Mouse (Mus musculus) adrenal gland, postnatal 10 days (tissue): ENCODE measurements around the gene Cinp. TPM values are rescaled to one million over a fixed set of nuclear protein-coding genes. Genes with fewer than 3 reads are reported as not detected.

Source experiments
- DNase-seq: peaks from one replicate; pipeline ENCODE4 v3.0.0; 2021; ENCODE audit warnings: mixed read lengths
- long read RNA-seq, 2 experiments: library from polyadenylated mRNA; stranded (forward); transcript quantifications; one replicate each; pipeline ENCODE4 v2.0.0; 2021
- total RNA-seq, 2 experiments: library from RNA; stranded (reverse); gene quantifications; 2 replicates each; pipeline ENCODE4 v1.2.3; 2021

Cinp gene
- total RNA-seq, result 10 to 100 TPM; 40.5 to 46.3 TPM
- long read RNA-seq, experiment 1, transcript Cinp-204 (4 exons, 536 nt), result minor isoform, 5 of 49 reads
- long read RNA-seq, experiment 1, transcript Cinp-201 (5 exons, 2,029 nt), result major isoform, 29 of 49 reads
- long read RNA-seq, experiment 1, partial matches to known transcripts, result 1 of 49 reads
- long read RNA-seq, experiment 1, other reads (novel, unspliced or antisense), result 8 of 49 reads
- long read RNA-seq, experiment 2, transcript Cinp-201 (5 exons, 2,029 nt), result major isoform, 17 of 31 reads
- long read RNA-seq, experiment 2, partial matches to known transcripts, result 0 of 31 reads
- long read RNA-seq, experiment 2, other reads (novel, unspliced or antisense), result 5 of 31 reads

DNA sequence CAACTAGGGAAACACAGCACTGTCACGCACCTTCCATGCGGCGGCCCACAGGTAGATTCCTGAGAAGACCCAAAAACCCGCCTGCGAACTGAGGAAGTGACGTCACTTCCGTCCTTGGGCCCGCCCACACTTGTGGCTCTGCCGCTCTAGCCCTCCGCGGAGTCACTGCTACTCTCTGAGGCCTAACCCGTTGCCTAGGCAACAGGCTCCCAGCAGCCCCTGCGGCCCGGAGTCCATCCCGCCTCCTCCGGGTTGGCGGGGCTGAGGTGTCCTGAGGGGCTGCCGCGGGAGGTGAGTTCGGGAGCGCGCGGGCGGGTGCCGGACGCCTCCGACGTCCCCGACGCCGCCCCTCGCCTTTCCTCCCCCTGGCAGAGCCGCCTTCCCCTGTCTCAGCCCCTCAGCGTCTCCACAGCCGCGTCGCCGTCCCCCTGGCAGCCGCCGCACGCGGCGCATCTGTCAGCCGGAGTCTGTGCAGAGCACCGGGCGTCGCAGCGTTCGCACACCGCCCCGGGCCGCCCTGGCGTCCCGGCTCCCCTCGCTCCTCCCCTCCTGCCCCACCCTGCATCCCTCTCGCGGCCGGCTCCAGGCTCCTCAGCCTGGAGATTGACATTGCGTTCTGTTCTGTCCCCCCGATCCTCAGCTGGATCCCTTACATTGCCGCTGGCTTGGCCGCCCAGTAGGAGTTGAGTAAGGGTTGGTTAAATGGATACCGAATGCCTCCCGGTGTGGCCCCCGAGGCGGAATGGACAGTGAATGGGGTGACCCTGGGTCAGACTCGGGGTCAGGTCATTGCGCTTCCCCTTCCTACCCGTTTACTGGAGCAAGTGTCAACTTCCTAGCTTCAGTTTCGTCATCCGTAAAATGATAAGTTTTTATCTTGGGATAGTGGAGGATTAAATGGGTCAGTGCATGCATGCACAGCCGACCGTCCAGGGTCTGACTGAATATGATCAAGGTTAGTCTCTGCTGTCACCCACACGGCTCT is at the start of gene Cinp, which contains the start of gene Tecpr2:
TSS of gene Cinp (minus strand) at position 110 of the 985 bp plus-strand sequence.
TSS of gene Tecpr2 (plus strand) at position 229 of the 985 bp plus-strand sequence.
- DNase-seq, result peak; percentile 98

GRCm38 (mm10) chr12:110937496-110937895 is 48.6 kb upstream of the Cinp start:
- peak; percentile 61 for DNase-seq

DNA sequence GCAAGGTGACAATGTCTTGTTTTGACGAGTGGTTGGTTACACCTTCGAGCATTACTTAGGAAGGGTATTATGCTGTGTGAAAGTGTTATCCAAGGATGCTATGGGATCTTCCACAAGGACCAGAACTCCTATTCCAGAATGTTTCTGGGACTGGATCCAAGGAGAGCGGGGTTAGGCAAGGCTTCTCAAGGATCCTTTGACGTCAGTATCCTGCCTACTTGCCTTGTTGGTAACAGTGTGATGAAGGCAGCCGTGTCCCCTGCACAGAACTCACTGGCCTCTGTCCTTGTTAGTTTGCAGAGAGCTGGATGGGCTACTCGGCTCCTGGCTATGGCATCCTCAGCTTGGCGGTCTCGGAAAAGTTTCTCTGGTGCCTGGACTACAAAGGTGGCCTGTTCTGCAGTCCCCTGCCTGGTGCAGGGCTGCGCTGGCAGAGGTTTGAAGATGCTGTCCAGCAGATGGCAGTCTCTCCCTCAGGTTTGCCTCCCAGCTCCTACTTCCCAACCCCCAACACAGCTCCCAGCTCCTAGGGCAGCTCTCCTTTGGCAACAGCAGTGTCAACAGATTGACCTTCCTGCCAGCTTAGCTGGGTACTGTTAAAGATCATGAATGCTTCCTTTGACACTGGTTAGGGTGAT is 47.2 kb upstream of the Cinp start:
- peak; percentile 91 for DNase-seq

DNA sequence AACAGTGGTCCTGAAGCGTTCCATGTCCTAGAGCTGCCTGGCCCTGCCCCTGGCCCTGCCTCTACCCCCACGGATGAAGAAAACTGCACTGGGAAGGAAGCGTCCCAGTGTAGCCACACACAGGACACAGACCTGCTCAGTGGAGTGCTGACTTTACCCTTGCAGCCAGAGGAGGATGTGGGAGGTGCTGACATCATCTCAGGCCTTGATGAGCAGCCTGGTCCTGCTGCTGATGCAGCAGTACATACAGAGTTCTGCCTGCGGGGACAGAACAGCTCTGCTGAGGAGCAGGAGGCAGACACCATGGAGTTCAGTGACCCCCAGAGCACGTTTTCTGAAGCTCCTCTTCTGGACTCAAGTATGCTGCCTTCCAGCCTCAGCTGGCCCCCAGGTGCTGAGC is 43.9 kb upstream of the Cinp start:
- no peak for DNase-seq

GRCm38 (mm10) chr12:110921572-110921971 is 32.6 kb upstream of the Cinp start:
- no peak for DNase-seq

- no peak for DNase-seq
These were observed 31.3 kb upstream of the Cinp start for GRCm38 (mm10) chr12:110920254-110920653.

DNA sequence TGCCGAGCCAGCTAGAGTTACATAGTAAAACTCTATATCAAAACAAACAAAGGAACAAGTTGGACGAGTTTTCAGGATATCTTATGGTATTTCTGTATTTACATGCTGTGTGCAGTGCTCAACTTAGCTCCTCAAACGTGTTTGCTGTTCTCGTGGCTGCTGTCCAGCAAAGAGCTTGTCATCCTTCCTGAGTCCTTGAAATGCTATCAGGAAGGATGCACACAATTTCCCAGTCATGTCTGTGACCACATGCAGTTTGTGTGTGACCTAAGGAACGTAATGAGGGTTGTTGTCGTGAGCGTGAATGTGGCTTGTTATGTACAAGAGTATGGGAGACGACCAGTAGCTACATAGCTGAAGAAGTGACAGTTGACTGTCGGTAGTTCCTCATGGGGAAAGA is 26.8 kb upstream of the Cinp start:
- DNase-seq, result peak; percentile 54

GRCm38 (mm10) chr12:110909962-110910361 is 21.0 kb upstream of the Cinp start:
- no peak for DNase-seq

GRCm38 (mm10) chr12:110907845-110908244 is 18.9 kb upstream of the Cinp start:
- DNase-seq, result no peak

- peak; percentile 46 for DNase-seq
These were observed 14.6 kb upstream of the Cinp start for GRCm38 (mm10) chr12:110903536-110903935.

DNA sequence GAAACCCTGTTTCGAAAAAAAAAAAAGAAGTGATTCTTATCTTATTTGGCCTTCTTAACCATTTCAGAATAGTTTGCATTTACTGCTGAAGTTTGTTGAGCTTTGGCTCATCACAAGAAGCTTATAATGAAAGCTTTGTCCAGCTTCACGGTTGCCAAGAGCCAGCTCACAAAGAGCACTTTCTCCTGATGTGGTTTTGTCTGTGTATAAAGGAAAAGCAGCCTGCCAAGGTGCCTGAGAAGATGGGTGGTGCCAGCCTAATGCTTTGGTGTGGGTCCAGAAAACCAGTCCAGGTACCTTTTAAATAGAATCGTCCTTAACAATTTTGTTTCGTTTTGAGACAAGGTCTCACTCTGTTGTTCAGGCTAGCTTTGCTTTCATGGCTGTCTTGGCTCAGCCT is 13.2 kb upstream of the Cinp start:
- DNase-seq, result no peak

GRCm38 (mm10) chr12:110891887-110892286 is 2.9 kb upstream of the Cinp start:
- DNase-seq, result no peak

GRCm38 (mm10) chr12:110888606-110889005 is 339 bp downstream of the Cinp start:
- no peak for DNase-seq

- no peak for DNase-seq
These were observed 839 bp downstream of the Cinp start for GRCm38 (mm10) chr12:110888106-110888505.

DNA sequence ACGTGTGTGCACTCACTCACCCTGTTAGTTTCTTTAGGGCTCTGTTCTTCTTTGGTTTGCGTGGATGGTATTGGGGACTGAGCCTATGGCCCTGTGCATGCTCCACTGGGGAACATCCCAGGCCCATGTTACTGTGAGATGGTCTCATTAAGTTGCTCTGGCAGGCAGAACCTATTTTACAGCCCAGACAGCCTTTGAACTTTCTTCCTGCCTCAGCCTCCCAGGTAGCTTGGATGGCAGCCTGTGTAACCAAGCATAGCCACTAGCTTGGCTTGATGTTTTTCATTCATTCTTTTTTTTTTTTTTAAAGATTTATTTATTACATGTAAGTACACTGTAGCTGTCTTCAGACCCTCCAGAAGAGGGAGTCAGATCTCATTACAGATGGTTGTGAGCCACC is 3.7 kb downstream of the Cinp start:
- DNase-seq, result no peak

- no peak for DNase-seq
These were observed 6.7 kb downstream of the Cinp start for GRCm38 (mm10) chr12:110882291-110882690.

DNA sequence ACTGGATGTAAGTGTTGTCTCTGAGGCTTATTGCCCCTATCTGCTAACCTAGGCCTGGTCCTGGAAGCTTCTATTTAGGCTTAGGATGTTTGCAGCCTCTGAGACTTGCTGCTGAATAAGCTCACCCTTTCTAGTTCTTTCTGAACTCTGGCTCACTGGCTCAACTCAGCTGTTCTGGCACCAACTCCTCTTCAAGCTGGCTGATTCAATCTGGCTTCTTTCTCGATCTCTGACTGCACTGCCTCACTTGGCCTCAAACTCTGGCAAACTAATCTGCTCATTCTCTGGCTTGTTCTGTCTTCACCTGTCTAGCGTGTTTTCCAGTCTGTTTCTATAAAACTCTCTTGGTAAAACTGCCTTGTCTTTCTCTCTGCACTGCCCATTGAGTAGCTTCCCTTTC is 13.6 kb downstream of the Cinp start:
- no peak for DNase-seq

- no peak for DNase-seq
These were observed 17.7 kb downstream of the Cinp start for GRCm38 (mm10) chr12:110871247-110871646.

DNA sequence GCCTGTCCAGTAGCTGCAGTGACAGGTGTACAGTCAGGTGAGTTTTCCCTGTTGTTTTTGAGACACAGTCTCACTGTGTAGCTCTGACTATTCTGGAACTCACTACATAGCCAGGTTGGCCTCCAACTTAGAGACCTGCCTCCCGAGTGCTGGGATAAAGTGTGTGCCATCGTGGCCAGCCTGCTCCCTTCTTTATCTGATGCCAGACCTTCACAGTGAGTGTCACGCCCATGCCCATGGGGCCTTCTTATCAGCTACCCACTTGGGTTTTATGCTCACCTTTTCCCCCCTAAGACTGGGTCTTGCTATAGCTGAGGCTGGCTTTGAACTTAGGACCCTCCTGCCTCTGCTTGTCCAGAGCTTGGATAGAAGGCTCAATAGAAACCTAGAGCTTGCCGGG is 18.8 kb downstream of the Cinp start:
- no peak for DNase-seq

DNA sequence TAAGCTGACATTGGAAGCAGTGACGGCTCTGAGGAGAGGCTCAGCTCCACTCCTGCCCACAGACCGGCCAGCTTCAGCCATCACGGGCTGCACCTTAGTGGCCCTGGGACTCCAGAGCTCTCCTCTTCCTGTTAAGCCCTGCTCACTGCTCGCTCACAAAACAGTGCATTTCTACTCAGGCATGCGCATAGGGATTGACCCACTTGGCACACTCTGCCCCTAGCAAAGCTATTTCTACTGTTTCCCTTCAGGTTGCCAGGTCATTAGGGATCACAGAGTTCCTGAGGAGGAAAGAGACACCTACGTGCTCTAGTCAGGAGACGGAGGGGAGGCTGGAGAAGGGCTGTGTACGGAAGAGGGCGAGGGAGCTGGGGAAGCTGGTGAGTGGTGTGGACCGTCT is 23.0 kb downstream of the Cinp start:
- DNase-seq, result peak; percentile 56

GRCm38 (mm10) chr12:110865571-110865970 is 23.4 kb downstream of the Cinp start:
- DNase-seq, result no peak

GRCm38 (mm10) chr12:110864008-110864407 is 24.9 kb downstream of the Cinp start:
- DNase-seq, result no peak

DNA sequence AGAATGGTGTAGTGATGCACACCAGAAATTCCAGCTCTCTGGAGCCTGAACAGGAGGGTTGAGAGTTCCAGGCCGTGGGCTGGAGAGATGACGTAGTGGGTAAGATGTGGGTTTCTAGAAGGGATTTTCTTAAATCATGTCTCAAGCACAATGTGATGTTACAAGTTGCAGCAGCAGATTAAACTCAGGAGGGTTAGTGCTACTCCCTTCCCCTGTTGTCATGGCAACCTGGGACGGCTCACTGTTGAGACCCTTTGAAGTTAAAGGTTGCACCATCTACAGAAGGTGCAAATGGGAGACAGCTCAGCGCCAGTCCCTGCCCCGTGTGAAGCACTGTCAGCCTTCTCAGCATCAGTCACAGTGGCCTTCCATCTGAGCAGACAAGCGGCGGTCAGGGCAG is 27.7 kb downstream of the Cinp start:
- no peak for DNase-seq
